Mouse (Mus musculus): ENCODE data around the gene Erc2.

The Erc2 gene

DNA sequence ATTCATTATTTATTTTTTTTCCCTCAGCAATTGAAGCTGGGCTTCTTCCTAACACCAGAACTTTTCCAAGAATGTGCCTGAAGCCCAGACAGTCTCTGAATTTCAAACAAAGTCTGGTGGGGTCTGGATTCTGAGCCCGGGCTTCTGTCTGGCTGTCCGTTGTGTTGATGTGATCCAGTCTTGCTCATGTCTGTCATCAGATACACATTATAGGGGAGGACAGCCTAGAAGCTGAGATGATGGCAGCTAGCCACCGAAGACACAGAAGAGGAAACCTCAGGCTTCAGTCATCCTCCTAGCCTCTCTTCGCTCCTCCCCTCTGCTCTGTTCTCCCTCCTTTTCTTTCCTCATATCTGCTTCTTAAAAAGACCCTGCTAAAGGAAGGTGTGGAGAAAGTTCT is 551.5 kb downstream of the Erc2 start:
- no peak for DNase-seq (ENCODE audit: low spot score in 2 of 2)

GRCm38 (mm10) chr14:28181070-28181825 is 559.0 kb downstream of the Erc2 start:
- DNase-seq (ENCODE audit: low spot score in 2 of 2) = no peak

DNA sequence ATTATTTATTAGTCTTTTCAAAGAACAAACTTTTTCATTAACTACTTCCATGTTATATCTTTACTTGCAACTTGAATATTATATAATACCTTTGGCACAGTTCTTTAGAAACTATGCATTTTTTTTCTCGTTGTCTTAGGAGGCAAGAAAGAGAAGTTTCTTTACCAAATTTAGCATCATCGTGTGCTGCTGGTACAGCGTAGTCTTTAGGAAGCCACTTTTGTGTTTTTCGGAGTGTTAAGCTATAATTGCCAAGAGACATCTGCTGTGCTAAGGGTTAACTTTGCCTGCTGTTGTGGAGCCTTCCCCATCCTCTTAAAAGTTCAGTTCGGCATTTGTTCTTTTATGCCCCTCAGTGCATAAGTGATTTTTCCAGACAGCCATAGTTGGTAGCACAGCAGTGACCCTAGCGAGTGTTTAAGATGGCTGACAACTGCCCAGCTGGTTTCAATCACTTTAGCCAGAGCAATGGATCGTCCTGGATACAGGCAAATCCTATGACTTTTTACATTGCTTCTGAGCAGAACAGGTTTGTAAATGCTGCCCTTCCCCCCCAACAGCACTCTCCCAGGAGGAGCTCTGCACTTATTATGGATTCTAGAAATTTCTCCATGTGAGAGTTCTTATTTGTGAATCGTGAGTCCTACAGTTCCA is 570.6 kb downstream of the Erc2 start:
- DNase-seq (ENCODE audit: low spot score in 2 of 2) = no peak

DNA sequence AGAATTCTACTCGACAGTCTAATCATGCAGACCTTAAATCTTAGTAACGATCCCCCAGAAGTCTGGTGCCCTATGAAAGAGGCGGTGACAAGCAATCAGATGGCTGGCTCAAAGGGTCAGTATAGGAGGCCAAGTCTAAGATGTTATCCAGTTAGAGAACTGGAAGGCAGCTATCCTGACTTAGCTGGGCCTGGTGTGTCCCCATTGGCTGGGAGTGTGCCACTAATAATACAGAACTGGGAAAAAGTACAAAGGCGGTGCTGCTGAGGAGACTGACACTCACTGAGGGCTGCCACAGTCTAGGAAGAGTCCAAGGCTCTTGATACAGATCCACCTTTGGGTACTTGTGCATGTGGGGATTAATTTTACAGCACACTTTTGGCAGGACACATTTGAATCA is 581.6 kb downstream of the Erc2 start:
- DNase-seq (ENCODE audit: low spot score in 2 of 2) = no peak

- no peak for DNase-seq (ENCODE audit: low spot score in 2 of 2)
These were observed 584.1 kb downstream of the Erc2 start for GRCm38 (mm10) chr14:28206303-28206702.

DNA sequence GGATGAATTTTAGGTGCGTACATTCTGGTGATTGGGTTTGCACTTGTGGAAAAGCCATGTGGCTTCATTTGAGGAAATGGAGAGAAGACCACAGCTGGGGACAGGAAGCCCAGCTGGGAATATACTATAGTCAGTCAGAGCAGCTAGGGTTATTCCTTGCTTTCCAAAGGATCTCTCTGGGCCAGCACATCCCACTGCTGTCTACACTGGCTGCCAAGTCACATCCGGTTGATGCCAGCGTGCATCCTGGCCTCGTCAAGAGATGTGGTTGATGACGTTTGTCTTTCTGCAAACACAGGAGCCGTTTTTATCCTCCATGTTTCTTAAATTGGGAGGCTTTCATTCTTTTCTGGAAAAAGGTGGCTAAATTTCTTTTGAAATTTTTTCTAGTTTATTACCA is 603.3 kb downstream of the Erc2 start:
- DNase-seq (ENCODE audit: low spot score in 2 of 2) = no peak

GRCm38 (mm10) chr14:28230563-28230962 is 608.3 kb downstream of the Erc2 start:
- DNase-seq (ENCODE audit: low spot score in 2 of 2) = no peak

GRCm38 (mm10) chr14:28231241-28231640 is 609.0 kb downstream of the Erc2 start:
- DNase-seq (ENCODE audit: low spot score in 2 of 2) = no peak

- no peak for DNase-seq (ENCODE audit: low spot score in 2 of 2)
These were observed 616.3 kb downstream of the Erc2 start for GRCm38 (mm10) chr14:28238336-28239048.

DNA sequence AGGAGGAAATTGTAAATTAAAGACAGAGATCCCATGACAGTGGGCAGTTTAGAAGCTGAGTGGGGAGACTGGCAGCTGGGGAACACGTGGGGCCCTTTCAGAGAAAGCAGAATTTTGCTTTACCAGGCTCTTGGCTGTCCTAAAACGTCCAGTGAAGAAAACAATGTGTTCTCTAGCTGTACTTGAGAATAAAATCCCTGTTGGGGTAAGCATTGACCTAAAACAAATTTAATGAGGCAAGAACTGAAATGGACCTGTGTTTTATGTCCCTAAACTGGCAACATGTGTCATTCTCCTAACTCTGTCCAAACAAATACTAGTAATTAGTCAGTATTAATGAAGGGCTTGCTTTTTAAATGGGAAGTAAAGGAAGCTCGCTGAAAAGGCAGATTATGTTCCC is 617.9 kb downstream of the Erc2 start:
- DNase-seq (ENCODE audit: low spot score in 2 of 2) = no peak

GRCm38 (mm10) chr14:28242743-28243142 is 620.5 kb downstream of the Erc2 start:
- no peak for DNase-seq (ENCODE audit: low spot score in 2 of 2)

DNA sequence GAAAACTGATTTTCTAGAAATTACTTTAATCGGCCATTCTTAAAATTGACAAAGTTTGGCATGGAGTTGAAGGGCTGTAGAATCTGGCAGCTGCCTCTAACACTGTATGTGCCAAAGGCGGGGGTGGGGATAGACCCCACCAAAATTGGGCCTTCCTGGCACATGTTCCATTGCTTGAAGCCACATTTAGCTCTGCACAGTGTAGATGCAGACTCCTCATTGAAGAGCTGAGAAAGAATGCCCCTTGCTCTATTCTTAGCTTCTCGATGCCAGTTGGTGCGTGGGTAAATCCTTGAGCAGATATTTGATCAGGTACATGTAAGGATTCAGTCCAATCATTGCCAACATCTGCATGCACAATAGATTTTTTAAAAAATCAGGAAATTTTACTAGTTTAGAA is 621.2 kb downstream of the Erc2 start:
- DNase-seq (ENCODE audit: low spot score in 2 of 2) = no peak

GRCm38 (mm10) chr14:28262706-28263105 is 640.5 kb downstream of the Erc2 start:
- DNase-seq (ENCODE audit: low spot score in 2 of 2) = no peak

- DNase-seq (ENCODE audit: low spot score in 2 of 2) = no peak
These were observed 645.1 kb downstream of the Erc2 start for GRCm38 (mm10) chr14:28267367-28267766.

- DNase-seq (ENCODE audit: low spot score in 2 of 2) = no peak
These were observed 649.6 kb downstream of the Erc2 start for GRCm38 (mm10) chr14:28271846-28272245.

- no peak for DNase-seq (ENCODE audit: low spot score in 2 of 2)
These were observed 651.4 kb downstream of the Erc2 start for GRCm38 (mm10) chr14:28273669-28274068.

DNA sequence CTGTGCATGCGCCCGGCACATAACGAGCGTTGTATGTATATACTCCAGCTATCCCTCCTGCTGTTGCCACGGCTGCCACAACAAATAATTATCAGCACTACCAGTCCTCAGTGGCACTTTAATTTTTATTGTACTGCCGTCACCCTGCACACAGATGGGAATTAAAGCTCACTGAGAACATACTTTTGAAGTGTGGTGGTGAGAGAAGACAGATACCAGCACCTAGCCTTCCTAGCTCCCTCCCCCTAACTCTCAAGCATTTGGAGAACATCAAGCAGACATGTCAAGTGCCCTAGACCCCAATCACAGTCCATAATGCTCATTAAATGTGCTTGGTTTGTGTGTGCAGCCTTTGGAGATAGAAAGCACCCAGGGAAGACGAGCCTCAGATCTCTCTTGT is 652.6 kb downstream of the Erc2 start:
- no peak for DNase-seq (ENCODE audit: low spot score in 2 of 2)

- DNase-seq (ENCODE audit: low spot score in 2 of 2) = no peak
These were observed 656.7 kb downstream of the Erc2 start for GRCm38 (mm10) chr14:28278951-28279350.

DNA sequence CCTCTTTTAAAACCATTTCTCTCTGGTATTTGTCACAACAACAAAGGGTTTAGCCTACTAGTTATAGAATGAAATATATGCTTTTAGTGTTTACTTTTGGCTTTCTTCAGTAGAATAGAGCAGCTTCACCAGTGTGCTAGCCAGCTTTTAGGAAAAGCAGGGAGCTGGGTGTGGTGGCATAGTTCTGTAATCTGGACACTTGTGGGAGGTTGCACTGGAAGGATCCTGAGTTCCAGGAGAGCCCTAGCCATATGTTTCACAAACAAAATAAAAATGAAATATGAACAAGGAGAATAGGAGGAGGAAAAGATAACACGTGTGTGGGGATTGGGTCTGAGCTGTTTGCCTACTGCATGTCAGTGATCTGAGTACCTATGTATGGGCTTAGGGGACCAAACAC is 658.1 kb downstream of the Erc2 start:
- no peak for DNase-seq (ENCODE audit: low spot score in 2 of 2)

DNA sequence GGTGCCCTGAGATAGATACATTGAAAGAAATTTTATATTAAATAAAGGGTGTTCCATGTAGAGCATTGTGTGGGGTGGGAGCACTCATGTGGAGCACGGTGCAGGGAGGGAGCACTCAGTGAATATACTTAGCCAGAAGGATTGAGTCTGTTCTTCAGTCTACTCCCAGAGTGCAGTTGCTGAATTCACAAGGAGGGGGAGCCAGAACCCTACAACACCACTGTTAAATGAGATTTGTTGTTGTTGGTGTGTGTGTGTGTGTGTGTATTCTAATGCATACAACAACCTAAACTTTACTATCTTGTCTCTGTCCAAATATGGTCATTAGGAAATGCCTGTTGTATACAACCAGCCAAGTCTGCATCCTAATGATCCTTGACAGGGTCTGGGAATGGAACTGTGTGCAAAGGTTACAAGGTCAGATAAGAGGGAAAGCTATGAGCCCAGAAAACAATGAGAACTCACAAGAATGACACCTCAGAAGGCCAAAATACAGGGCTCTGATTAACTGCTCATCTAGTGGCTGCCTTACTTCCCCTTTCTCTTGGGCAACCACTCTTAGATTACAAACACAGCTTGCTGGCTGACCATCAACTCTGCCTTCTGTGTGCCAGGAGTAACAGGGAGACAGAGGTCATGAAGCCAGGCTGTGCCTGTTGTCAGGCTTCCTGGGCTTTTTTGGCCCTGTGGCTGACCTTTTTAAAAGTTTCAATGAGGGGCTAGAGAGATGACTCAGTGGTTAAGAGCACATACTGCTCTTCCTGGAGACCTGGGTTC is 661.3 kb downstream of the Erc2 start:
- no peak for DNase-seq (ENCODE audit: low spot score in 2 of 2)

DNA sequence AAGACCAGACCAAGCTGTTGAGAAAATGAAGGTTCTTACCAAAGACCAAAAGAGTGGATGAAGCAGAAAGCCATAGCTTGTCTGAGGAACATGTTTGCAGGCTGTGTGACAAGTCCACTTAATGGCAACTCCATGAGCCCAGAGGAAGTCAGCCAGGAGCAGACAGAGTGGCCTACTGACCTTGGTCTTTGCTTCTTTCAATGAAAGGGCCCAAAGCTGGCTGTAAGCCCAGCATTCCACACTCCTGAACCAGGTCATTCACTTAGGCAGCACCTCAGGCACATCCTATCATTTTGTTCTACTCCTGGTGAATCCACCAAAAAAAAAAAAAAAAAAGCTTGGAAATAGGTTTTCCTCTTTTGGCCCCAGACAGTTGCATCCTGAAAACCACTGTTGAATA is 664.3 kb downstream of the Erc2 start:
- no peak for DNase-seq (ENCODE audit: low spot score in 2 of 2)

GRCm38 (mm10) chr14:28288196-28288595 is 666.0 kb downstream of the Erc2 start:
- no peak for DNase-seq (ENCODE audit: low spot score in 2 of 2)

Measured in thymus, postnatal 10 days (tissue).